Mouse (Mus musculus) hindbrain, postnatal 0 days (tissue): Measurements from ENCODE around the gene Klk1. TPM values are rescaled to one million over a fixed set of nuclear protein-coding genes. Genes with fewer than 3 reads are reported as not detected.

ENCODE experiments used
- ATAC-seq: fragments of 200-750 bp; cut with Nextera tagmentation; 2 replicates; pipeline ENCODE4 v1.8.0; 2017; ENCODE audit warnings: mild to moderate bottlenecking, moderate TSS enrichment, moderate library complexity
- DNase-seq: peaks from one replicate; pipeline ENCODE4 v3.0.0-alpha.2; 2015; ENCODE audit warnings: low spot score
- H3K27ac ChIP-seq: fragments of 300-500 bp; sonication (generic); 2 replicates; pipeline ENCODE4 v1.5.1; 2014; ENCODE audit warnings: mild to moderate bottlenecking
- H3K27me3 ChIP-seq: fragments of 300-500 bp; sonication (generic); 2 replicates; pipeline ENCODE4 v1.6.1; 2014; ENCODE audit warnings: low read length, mixed read lengths; ENCODE audit not compliant: insufficient read depth
- H3K36me3 ChIP-seq: fragments of 300-500 bp; sonication (generic); 2 replicates; pipeline ENCODE4 v1.6.1; 2014; ENCODE audit warnings: low read length, mixed read lengths; ENCODE audit not compliant: insufficient read depth
- H3K4me1 ChIP-seq: fragments of 300-500 bp; sonication (generic); 2 replicates; pipeline ENCODE4 v1.6.1; 2014; ENCODE audit warnings: antibody characterized with exemption, low read length, mixed read lengths; ENCODE audit not compliant: insufficient read depth
- H3K4me2 ChIP-seq: fragments of 300-500 bp; sonication (generic); 2 replicates; pipeline ENCODE4 v1.6.1; 2014; ENCODE audit warnings: low read depth, mild to moderate bottlenecking, low read length, moderate library complexity, mixed read lengths
- H3K4me3 ChIP-seq: fragments of 300-500 bp; sonication (generic); 2 replicates; pipeline ENCODE4 v1.5.1; 2014; ENCODE audit warnings: low read length
- H3K9ac ChIP-seq: fragments of 300-500 bp; sonication (generic); replicated peaks from 2 replicates; pipeline ENCODE4 v1.6.1; 2014; ENCODE audit warnings: mild to moderate bottlenecking, low read length, moderate library complexity, mixed read lengths
- H3K9me3 ChIP-seq: fragments of 300-500 bp; sonication (generic); 2 replicates; pipeline ENCODE4 v1.6.1; 2016; ENCODE audit warnings: low read length, mixed read lengths
- CTCF ChIP-seq: IDR thresholded peaks from 2 replicates; pipeline ENCODE4 v1.5.1; 2016; ENCODE audit warnings: antibody characterized with exemption, control low read depth, low read depth
- WGBS: fragments of 180-500 bp; shearing (Covaris S2); extraction: QIAGEN DNeasy Blood & Tissue Kit; methylation state at CpG from one replicate; pipeline ENCODE4 v1.1.7; 2014; 5-methylcytosine and 5-hydroxymethylcytosine counted together
- polyA plus RNA-seq: library from polyadenylated mRNA; unstranded; fragments of >200 nt; fragmentation: Nextera tagmentation; extraction: Ambion mirVana; gene quantifications from 2 replicates; pipeline ENCODE4 v1.2.1, GENCODE M21; 2015
- total RNA-seq: library from RNA; depleted of rRNA; stranded (reverse); fragments of >200 nt; gene quantifications from 2 replicates; pipeline ENCODE4 v1.2.3, GENCODE M21; 2014

Gene Klk1
- total and polyA plus RNA-seq, 2 experiments from 2014 or later, result not detected

DNA sequence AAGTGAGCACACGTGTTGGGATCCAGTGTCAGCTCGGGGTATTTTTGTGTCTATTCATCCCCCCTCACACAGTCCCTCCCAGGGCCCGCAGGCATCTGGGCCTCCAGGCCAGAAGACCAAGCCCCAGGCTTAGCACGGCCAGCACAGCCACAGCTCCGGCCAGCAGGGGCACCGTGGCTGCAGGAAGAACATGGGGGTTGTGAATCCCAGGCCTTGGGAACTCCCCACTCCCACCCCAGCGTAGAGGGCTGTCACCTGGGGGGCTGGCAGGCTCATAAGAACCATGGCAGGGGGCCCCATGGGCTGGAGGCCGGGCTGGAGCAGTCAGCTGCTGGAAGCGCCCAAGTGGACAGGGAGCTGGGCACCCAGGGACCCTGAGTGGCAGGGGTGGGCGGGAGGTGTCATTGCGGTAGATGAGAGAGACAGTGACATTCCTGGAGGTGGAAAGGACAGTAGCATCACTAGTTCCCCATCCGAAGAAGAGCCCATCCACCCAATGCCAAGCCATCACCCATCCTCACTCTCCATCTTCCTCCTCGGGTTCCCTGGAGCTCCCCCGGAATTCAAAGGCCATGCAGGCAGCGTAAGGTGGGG lies 28.0 kb downstream of the Klk1 start:
- 0 out of 2 replicates have a peak, but pooled peaks have one; percentile 6 for ATAC-seq
- no peaks in the 10 kb centered on the region for H3K27me3 ChIP-seq
- no peak for DNase-seq
- H3K27ac ChIP-seq, result no peak overlapping the region
- H3K4me3 ChIP-seq, result no peak overlapping the region
- H3K9me3 ChIP-seq, result no peaks in the 10 kb centered on the region
- TF ChIP-seq CTCF, result peak; percentile 33; the same call in 1 of the 2 replicates
- H3K36me3 ChIP-seq, result peaks cover 15% of the 10 kb centered on the region
- 63% methylated on average over 15 of the region's 15 CpGs for WGBS
- H3K4me2 ChIP-seq, result no peak overlapping the region
- H3K4me1 ChIP-seq, result peaks cover under 1% of the 10 kb centered on the region; the same call in 1 of the 2 replicates
- no peak overlapping the region for H3K9ac ChIP-seq

DNA sequence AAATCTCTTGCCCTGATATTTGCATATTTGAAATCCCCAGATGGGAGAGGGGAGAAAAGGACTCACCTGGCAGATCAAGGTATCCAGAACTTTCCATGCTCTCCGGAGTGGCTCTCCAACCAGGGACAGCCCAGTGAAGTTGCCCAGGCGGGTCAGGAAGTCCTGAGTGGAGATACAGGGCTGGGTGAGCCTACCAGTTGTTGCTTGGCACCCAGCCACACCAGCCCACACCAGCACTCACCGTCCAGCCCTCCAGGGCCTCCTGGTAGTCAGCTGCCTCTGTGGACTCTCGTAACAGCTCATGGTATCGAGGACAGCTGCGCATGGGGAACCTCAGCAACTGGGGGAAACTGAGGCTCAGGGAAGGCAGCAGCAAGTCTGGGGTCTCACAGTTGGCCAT lies 29.8 kb downstream of the Klk1 start:
- no peak for ATAC-seq
- peaks cover 6% of the 10 kb centered on the region; the same call in 1 of the 2 replicates for H3K36me3 ChIP-seq
- no peak for TF ChIP-seq CTCF
- 68% methylated on average over 6 of the region's 6 CpGs for WGBS
- no peak overlapping the region for H3K27ac ChIP-seq
- H3K4me1 ChIP-seq, result no peaks in the 10 kb centered on the region
- no peaks in the 10 kb centered on the region for H3K9me3 ChIP-seq
- no peaks in the 10 kb centered on the region for H3K27me3 ChIP-seq
- no peak overlapping the region for H3K9ac ChIP-seq
- no peak overlapping the region for H3K4me2 ChIP-seq
- no peak for DNase-seq
- no peak overlapping the region for H3K4me3 ChIP-seq

DNA sequence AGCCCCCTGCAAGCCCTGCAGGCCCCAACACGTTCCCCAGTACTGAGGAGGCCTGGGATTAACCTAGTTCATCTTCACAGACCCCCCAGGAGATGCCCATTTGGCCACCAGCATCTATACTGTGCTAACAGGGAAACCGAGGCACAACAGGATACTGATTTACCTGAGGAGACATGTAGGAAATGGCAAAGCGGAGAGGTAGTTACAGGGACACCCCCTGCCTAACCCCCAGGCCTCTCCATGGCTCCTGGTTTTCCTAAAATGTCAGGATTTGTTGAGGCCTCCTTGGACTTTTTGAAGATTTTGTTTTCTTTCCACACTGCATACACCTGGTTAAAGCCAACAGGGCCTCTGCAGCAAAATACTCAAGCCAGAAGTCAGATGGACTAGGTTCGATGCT lies 32.1 kb downstream of the Klk1 start, which contains the start of gene Acp4:
Acp4 (minus strand) TSS at position 101 of the 400 bp plus-strand sequence.
- no peak within 1 kb of the TSS for H3K27ac ChIP-seq
- no peaks in the 10 kb centered on the region for H3K27me3 ChIP-seq
- H3K4me1 ChIP-seq, result no peaks in the 10 kb centered on the region
- no peak within 1 kb of the TSS for H3K4me3 ChIP-seq
- no peaks in the 10 kb centered on the region; the same call in 1 of the 2 replicates for H3K36me3 ChIP-seq
- ATAC-seq (no peak), DNase-seq (no peak)
- WGBS, result 83% methylated on average over 4 of the region's 4 CpGs
- no peak within 1 kb of the TSS for H3K4me2 ChIP-seq
- no peak within 1 kb of the TSS for H3K9ac ChIP-seq
- no peak for TF ChIP-seq CTCF
- H3K9me3 ChIP-seq, result no peaks in the 10 kb centered on the region

DNA sequence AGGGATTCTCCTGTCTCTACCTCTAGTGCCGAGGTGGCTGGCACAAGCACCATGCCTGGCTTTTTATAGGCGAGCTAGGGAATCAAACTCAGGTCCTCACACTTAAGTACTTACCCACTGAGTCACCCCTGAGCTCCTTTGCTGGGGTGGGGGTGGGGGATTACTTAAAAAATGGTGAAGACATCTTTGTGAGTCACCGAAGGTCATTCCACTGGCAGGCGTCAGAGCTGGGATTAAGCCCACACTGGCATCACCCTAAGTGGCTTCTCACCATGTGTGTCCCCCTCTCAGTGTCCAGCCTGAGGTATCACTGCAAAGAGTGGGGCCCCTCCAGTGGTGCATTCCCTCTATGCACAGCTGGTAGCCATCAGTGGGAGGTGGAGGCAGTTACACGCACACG lies 35.2 kb downstream of the Klk1 start:
- H3K4me1 ChIP-seq, result no peaks in the 10 kb centered on the region
- DNase-seq, result no peak

DNA sequence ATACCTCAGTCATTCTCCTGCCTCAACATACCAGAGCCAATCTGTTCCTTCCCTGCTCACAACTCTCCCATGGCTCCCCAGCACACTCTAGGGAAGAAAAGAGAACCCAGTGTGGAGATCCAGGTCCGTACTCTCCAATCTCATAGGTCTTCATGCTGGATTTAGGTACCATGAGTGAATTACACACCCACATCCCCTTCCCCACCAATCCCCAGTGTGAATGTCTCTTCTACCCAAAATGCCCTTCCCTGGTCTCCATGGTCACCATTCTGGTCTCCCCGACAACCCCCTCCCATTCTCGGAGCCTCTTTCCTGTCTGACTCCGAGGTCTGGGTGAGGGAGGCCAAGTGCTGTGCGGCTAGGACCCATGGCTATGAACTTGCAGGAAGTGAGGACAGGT lies 36.0 kb downstream of the Klk1 start, which contains the start of gene Gm15517:
Gm15517 (plus strand) TSS at position 301 of the 400 bp plus-strand sequence.
- Histone ChIP-seq H3K4me2 (no peak within 1 kb of the TSS), H3K4me3 (no peak within 1 kb of the TSS), H3K27ac (no peak within 1 kb of the TSS), H3K9me3 (no peaks in the 10 kb centered on the region), H3K27me3 (no peaks in the 10 kb centered on the region), H3K36me3 (no peaks in the 10 kb centered on the region), H3K4me1 (no peaks in the 10 kb centered on the region), H3K9ac (no peak within 1 kb of the TSS)
- ATAC-seq (no peak), DNase-seq (no peak)
- no peak for TF ChIP-seq CTCF
- 37% methylated on average over 5 of the region's 5 CpGs for WGBS

More for the DNA sequence above, 35.2 kb downstream of the Klk1 start:
- WGBS, result 75% methylated on average over 6 of the region's 6 CpGs
- H3K27ac ChIP-seq, result no peak overlapping the region
- ATAC-seq, result no peak
- H3K9me3 ChIP-seq, result no peaks in the 10 kb centered on the region
- no peaks in the 10 kb centered on the region for H3K36me3 ChIP-seq
- no peaks in the 10 kb centered on the region for H3K27me3 ChIP-seq
- no peak for TF ChIP-seq CTCF
- H3K9ac ChIP-seq, result no peak overlapping the region
- no peak overlapping the region for H3K4me2 ChIP-seq
- H3K4me3 ChIP-seq, result no peak overlapping the region

DNA sequence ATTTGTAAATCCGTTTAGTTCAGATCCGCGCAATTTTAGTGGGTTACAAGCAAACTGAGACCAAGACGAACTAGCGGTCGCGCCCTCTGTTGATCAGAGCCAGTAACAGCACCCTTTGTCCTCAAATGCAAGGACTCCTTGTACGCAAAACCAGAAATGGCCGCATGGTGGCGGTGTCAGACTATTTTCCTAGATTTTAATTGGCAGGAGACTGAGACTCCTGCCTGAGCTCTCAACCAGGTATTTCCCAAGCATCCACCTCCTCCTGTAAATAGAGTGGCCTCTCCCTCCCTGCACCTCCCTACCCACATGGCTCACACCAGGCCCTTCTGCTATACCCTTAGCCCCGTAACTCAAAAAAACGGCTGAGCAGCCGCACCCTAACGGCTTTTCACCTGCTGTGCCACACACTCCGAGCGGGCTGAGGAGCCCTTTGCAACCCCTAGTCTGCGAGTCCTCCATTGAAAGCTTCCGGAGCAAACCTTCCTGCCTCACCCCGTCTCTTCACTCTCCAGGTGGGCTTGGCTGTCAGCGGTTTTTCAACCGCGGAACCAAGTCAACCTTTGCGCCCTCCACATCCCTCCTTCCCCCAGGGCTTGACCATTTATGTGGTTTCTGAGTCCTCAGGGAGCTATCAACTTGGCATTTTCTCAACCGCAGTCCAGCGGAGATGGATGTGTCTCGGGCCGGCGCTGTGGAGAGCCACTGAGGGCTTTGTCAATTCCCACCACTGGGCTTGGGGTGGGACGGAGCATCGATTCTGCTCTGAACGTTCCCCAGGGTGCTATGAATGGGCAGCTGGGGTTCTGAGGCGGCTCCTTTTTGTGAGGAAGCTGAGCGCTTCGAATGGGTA lies 37.9 kb downstream of the Klk1 start:
- Histone ChIP-seq H3K27me3 (no peaks in the 10 kb centered on the region), H3K9ac (peak overlapping the region; percentile 48; the same call in 1 of the 2 replicates), H3K9me3 (no peaks in the 10 kb centered on the region), H3K4me1 (no peaks in the 10 kb centered on the region), H3K36me3 (no peaks in the 10 kb centered on the region), H3K4me2 (peak overlapping the region; percentile 77), H3K4me3 (peak overlapping the region; percentile 37), H3K27ac (peak overlapping the region; percentile 32; the same call in 1 of the 2 replicates)
- WGBS, result under 1% methylated on average over 34 of the region's 34 CpGs
- peak; percentile 97 for TF ChIP-seq CTCF
- DNase-seq, result peak; percentile 98
- ATAC-seq, result peak; percentile 88

DNA sequence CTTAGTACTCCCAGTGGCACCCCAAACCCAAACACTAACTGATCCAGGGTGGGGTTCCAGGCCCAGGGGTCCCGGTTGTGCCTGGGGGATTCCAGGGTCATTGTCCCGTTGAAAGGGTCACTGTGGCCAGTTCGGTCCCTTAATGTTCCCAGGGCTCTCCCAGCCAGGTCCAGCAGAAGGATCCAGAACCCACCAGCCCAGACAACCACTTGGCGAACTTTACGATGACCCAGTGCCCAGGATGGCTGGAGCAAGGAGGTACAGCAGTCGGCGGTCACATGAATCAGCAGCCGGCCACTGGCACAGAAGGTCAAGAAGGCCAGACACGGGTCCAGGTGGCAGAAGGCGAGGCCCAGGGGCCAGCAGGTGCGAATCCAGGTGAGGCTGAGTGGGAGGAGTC lies 43.0 kb downstream of the Klk1 start:
- Histone ChIP-seq H3K27ac (no peak overlapping the region), H3K9me3 (no peaks in the 10 kb centered on the region), H3K27me3 (no peaks in the 10 kb centered on the region), H3K4me3 (no peak overlapping the region), H3K4me2 (no peak overlapping the region), H3K4me1 (no peaks in the 10 kb centered on the region), H3K9ac (no peak overlapping the region), H3K36me3 (no peaks in the 10 kb centered on the region)
- WGBS, result 85% methylated on average over 11 of the region's 11 CpGs
- ATAC-seq, result no peak
- TF ChIP-seq CTCF, result no peak
- no peak for DNase-seq
